Mouse (Mus musculus): ENCODE data around the gene Ank3.

DNA sequence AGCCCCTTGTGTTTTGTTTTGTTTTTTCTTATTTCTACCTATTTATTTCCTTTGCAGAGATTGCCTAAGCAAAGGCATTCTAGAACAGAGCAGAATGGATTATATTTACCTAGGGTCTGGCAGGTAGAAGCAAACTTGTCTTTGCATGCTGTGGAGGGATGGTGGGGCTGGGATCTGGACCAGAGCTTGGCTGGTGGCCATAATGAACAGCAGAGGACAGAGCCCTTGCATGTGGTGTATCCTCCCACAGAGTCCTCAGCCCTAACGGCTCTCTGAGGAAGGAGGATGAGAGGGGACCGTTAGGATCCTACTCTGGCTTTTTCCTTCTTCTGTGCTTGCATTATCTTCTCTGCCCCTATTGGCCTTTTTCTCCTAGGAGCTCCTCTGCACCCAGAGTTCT, 79.1 kb downstream of the Ank3 start:
- TF ChIP-seq CTCF (IDR thresholded peaks at IDR 0.05) (no peak), EP300 (IDR thresholded peaks at IDR 0.05) (no peak)

Measured in lung, postnatal 0 days (tissue).